Mouse (Mus musculus) E14TG2a.4 (cell line): ENCODE results near the gene Prm1.

Source experiments
- CTCF ChIP-seq: conservative IDR thresholded peaks from 2 replicates; pipeline ENCODE4 v1.5.1; 2014; ENCODE audit warnings: low read length
- NANOG ChIP-seq: IDR thresholded peaks from 2 replicates; pipeline ENCODE4 v1.6.1; 2014; ENCODE audit warnings: borderline replicate concordance, low read length, mixed read lengths
- POU5F1 ChIP-seq: IDR thresholded peaks from 2 replicates; pipeline ENCODE4 v1.6.1; 2014; ENCODE audit warnings: low read length, borderline replicate concordance

DNA sequence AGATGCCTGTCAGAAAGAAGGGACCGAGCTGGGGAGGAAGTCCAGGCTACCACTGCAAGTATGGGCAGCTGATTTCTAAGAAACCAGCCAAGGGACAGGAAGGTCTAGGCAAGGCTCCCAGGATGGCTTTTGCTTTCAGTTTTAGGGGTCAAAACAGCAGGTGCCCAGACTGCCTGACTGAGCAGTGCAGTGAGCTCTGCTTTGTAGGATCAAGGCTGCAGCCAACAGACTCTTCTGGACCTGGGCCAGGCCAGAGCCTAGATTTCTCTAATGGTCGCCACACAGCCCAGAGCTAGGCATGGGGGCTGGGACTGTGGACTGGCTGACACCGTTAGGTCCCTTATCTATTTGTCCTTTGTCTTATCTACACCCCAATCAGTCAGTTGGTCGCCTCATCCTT lies 30.9 kb downstream of the Prm1 start:
- no peak for TF ChIP-seq CTCF
- TF ChIP-seq NANOG = no peak
- no peak for TF ChIP-seq POU5F1
